Mouse (Mus musculus): Measurements from ENCODE around the gene Fam3c. TPM values are rescaled to one million over a fixed set of nuclear protein-coding genes. Genes with fewer than 3 reads are reported as not detected.
"Not testable (repeated sequence)": the region's sequence is repeated elsewhere in the genome, so short reads cannot be mapped to it uniquely, and the experiment has no call there.

Gene Fam3c
- polyA plus RNA-seq, 1 experiment from 2014 or later: 73.7 TPM

DNA sequence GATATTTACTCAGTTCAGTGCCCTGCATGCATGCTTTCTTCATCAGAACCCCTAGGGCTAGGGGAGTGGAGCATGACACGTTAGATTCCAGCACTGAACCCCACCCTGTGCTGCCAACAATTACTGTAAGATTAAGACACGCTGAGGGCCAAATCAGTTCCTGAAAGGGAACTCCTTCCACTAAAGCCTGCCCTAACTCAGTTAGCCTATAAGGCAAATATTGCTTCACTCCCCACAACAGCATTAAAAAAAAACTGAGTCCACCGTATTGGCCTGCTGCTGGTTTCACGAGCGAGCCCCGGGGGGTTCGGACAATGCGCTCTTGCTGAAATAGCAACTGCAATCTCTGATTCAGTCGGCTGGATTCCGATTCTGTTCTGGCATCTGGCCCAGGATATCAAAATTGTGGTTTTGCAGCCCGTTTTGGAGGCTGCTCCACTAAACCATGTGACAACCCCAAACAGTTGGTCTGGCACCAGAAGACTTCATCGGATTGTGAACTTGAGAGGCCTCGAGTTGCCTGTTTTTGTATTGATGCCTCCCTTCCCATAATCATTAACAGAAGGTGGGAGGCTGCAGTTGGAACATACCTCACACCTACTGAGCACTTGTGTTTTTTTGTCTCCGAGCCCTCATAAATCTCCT is 75.7 kb downstream of the Fam3c start:
- DNase-seq (peak; percentile 30), ATAC-seq (ENCODE audit: low FRiP score, low TSS enrichment) (no peak)
- Histone ChIP-seq H3K27ac (replicated peaks; ENCODE audit: low read depth, low read length) (no peak overlapping the region), H3K9me3 (ENCODE audit: control insufficient read depth, low read length) (no peaks in the 10 kb centered on the region), H3K9ac (replicated peaks; ENCODE audit: low read length) (no peak overlapping the region), H3K27me3 (ENCODE audit: control insufficient read depth, insufficient read depth, low read length) (no peaks in the 10 kb centered on the region), H3K4me2 (ENCODE audit: low read length) (no peak overlapping the region), H3K4me3 (replicated peaks; ENCODE audit: low read depth, low read length) (no peak overlapping the region), H3K36me3 (ENCODE audit: control insufficient read depth, insufficient read depth, low read length) (no peaks in the 10 kb centered on the region), H3K4me1 (ENCODE audit: control insufficient read depth, insufficient read depth, low read length) (no peaks in the 10 kb centered on the region)
- 65% methylated on average over 14 of the region's 14 CpGs for WGBS

DNA sequence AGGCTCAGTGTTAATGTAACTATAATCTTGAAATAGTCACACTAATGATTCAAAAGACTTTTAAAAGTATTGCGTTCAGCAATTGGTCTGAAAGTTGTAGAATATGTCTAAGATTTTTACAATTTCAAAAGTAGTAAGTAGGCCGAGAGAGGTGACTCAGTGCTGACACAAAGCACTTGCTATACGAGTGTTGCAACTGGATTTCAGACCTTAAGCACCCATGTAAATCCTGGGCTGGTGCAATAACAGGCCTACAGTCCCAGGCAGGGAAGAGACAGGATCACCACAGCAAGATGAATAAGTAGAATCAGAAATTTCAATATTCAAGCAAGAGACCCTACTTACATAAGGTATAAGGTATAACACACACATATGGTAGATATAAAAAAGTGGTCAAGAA is 78.1 kb downstream of the Fam3c start:
- no peak for ATAC-seq (ENCODE audit: low FRiP score, low TSS enrichment)
- H3K4me3 ChIP-seq (replicated peaks; ENCODE audit: low read depth, low read length): no peak overlapping the region
- no peaks in the 10 kb centered on the region for H3K4me1 ChIP-seq (ENCODE audit: control insufficient read depth, insufficient read depth, low read length)
- H3K4me2 ChIP-seq (ENCODE audit: low read length): no peak overlapping the region
- H3K36me3 ChIP-seq (ENCODE audit: control insufficient read depth, insufficient read depth, low read length): no peaks in the 10 kb centered on the region
- 89% methylated on average over 3 of the region's 3 CpGs for WGBS
- H3K27ac ChIP-seq (replicated peaks; ENCODE audit: low read depth, low read length): no peak overlapping the region
- DNase-seq: no peak
- H3K9ac ChIP-seq (replicated peaks; ENCODE audit: low read length): no peak overlapping the region
- H3K27me3 ChIP-seq (ENCODE audit: control insufficient read depth, insufficient read depth, low read length): no peaks in the 10 kb centered on the region
- H3K9me3 ChIP-seq (ENCODE audit: control insufficient read depth, low read length): no peaks in the 10 kb centered on the region

DNA sequence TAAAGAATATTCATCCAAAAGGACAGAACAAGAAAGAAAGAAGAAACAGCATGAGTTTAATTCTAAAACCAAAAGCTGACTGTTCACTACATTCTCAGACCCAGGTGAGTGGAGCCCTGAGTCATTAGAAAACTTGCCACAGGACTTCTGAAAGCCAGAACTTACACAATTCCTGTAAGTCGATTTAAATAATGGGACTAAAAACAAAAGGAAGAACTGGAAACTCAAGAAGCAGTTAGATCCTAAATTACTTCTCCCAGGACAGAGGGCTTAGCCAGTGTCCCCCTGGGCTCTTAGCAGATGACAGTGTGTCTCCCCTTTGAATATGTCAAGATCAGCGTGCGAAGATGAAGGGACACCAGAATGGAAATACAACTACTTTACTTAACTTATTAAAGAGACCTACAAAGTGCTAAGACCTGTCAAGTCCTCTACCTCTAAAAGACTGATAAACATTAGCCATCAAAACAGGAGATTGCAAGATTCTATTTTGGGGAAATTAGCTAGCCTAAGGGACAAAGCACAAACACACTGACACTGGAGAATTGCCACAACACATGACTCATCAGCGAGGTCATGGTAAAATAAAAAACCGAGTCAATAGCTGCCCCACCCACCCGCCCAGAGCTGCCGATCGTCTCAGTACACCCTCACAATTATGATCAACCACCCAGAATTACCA is 86.1 kb downstream of the Fam3c start:
- H3K27ac ChIP-seq (replicated peaks; ENCODE audit: low read depth, low read length): no peak overlapping the region
- H3K4me1 ChIP-seq (ENCODE audit: control insufficient read depth, insufficient read depth, low read length): no peaks in the 10 kb centered on the region
- ATAC-seq (ENCODE audit: low FRiP score, low TSS enrichment): no peak
- no peak overlapping the region for H3K4me2 ChIP-seq (ENCODE audit: low read length)
- 84% methylated on average over 8 of the region's 8 CpGs for WGBS
- H3K4me3 ChIP-seq (replicated peaks; ENCODE audit: low read depth, low read length): no peak overlapping the region
- H3K36me3 ChIP-seq (ENCODE audit: control insufficient read depth, insufficient read depth, low read length): no peaks in the 10 kb centered on the region
- no peaks in the 10 kb centered on the region for H3K9me3 ChIP-seq (ENCODE audit: control insufficient read depth, low read length)
- DNase-seq: no peak
- no peak overlapping the region for H3K9ac ChIP-seq (replicated peaks; ENCODE audit: low read length)
- no peaks in the 10 kb centered on the region for H3K27me3 ChIP-seq (ENCODE audit: control insufficient read depth, insufficient read depth, low read length)

DNA sequence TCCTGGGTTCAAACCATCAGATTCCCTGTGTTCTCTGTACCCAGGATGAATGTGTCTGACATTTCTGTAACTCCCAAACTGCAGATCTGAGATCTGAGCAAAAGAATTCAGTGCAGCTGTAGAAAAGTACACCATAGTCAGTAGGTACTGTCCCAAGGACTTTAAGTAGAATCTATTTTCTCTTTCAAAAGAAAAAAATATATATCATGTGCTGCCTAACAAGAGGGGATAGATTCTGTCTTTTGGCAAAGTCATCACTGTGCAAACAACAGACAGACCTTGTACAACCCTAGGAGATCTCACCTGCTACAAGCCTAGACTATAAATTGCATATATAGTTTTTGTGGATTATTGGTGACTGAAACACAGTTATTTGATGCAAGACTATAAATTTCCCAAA is 87.4 kb downstream of the Fam3c start:
- no peak overlapping the region for H3K4me2 ChIP-seq (ENCODE audit: low read length)
- no peaks in the 10 kb centered on the region for H3K4me1 ChIP-seq (ENCODE audit: control insufficient read depth, insufficient read depth, low read length)
- ATAC-seq (ENCODE audit: low FRiP score, low TSS enrichment) (no peak), DNase-seq (no peak)
- H3K36me3 ChIP-seq (ENCODE audit: control insufficient read depth, insufficient read depth, low read length): no peaks in the 10 kb centered on the region
- H3K9ac ChIP-seq (replicated peaks; ENCODE audit: low read length): no peak overlapping the region
- H3K27ac ChIP-seq (replicated peaks; ENCODE audit: low read depth, low read length): no peak overlapping the region
- no peaks in the 10 kb centered on the region for H3K27me3 ChIP-seq (ENCODE audit: control insufficient read depth, insufficient read depth, low read length)
- H3K4me3 ChIP-seq (replicated peaks; ENCODE audit: low read depth, low read length): no peak overlapping the region
- H3K9me3 ChIP-seq (ENCODE audit: control insufficient read depth, low read length): no peaks in the 10 kb centered on the region

DNA sequence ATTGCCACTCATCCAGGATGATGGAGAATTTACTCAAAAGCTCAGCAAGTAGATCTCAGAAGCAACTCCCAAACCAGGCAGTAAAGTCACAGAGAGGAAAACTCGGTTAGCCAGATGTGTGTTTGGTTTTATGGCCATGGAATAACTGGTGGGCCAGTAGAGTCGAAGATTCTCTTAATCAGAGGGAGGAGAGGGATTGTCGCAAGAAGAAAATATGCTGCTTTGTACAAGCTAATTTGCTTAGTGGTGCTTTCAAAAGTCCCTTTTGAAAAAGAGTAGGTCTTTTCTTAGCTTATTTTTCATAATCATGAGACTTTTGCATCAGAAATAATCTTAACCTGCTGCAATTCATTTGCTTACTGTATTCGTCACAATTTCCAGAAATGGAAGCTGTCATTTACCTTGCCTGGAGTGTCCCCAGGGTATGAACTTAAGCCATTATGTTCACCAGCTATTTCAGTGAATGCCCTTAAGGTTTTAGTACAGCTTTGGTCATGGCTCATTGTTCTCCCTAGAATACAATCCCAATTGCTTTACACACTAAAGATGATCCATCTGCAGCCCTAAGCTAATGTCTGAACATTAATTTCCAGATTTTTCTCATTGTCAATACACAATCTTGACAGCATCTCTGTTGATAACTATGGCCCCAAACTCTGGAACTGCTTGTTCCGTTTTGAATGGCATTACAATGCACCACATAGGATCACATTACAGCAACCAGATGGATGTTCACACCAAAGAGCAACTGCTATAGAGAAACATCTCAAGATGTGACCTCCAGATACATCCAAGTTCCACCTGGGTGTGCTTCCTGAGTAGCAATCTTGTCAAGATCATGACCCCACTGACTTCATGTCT is 88.0 kb downstream of the Fam3c start:
- H3K4me1 ChIP-seq (ENCODE audit: control insufficient read depth, insufficient read depth, low read length): no peaks in the 10 kb centered on the region
- H3K4me3 ChIP-seq (replicated peaks; ENCODE audit: low read depth, low read length): no peak overlapping the region
- H3K27me3 ChIP-seq (ENCODE audit: control insufficient read depth, insufficient read depth, low read length): no peaks in the 10 kb centered on the region
- no peak overlapping the region for H3K4me2 ChIP-seq (ENCODE audit: low read length)
- no peak for DNase-seq
- H3K9ac ChIP-seq (replicated peaks; ENCODE audit: low read length): no peak overlapping the region
- 81% methylated on average over 5 of the region's 5 CpGs for WGBS
- no peaks in the 10 kb centered on the region for H3K36me3 ChIP-seq (ENCODE audit: control insufficient read depth, insufficient read depth, low read length)
- H3K27ac ChIP-seq (replicated peaks; ENCODE audit: low read depth, low read length): no peak overlapping the region
- H3K9me3 ChIP-seq (ENCODE audit: control insufficient read depth, low read length): no peaks in the 10 kb centered on the region
- no peak for ATAC-seq (ENCODE audit: low FRiP score, low TSS enrichment)

DNA sequence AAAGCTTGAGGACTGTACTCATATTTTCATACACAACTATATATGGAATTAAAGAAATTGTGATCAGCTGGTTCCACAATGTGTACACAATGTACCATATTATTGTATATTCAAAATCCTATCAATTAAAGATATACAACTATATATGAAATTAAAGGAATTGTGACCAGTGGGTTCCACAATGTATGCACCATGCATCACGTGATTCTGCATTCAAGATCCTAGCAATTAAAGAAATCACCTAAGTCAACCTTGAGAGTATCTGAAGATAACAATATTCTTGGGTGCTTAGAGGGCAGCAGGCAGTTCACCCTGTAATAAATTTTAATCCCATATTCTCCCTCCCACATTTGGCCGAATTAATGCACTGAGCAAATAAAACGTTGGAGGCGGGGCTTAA is 90.0 kb downstream of the Fam3c start:
- Histone ChIP-seq H3K27ac (replicated peaks; ENCODE audit: low read depth, low read length) (no peak overlapping the region), H3K36me3 (ENCODE audit: control insufficient read depth, insufficient read depth, low read length) (no peaks in the 10 kb centered on the region), H3K4me2 (ENCODE audit: low read length) (no peak overlapping the region), H3K9ac (replicated peaks; ENCODE audit: low read length) (no peak overlapping the region), H3K4me1 (ENCODE audit: control insufficient read depth, insufficient read depth, low read length) (0 out of 2 replicates have a peak, but pooled peaks cover 5% of the 10 kb centered on the region), H3K4me3 (replicated peaks; ENCODE audit: low read depth, low read length) (no peak overlapping the region), H3K9me3 (ENCODE audit: control insufficient read depth, low read length) (no peaks in the 10 kb centered on the region), H3K27me3 (ENCODE audit: control insufficient read depth, insufficient read depth, low read length) (no peaks in the 10 kb centered on the region)
- DNase-seq: no peak
- 84% methylated on average over 4 of the region's 4 CpGs for WGBS
- no peak for ATAC-seq (ENCODE audit: low FRiP score, low TSS enrichment)

DNA sequence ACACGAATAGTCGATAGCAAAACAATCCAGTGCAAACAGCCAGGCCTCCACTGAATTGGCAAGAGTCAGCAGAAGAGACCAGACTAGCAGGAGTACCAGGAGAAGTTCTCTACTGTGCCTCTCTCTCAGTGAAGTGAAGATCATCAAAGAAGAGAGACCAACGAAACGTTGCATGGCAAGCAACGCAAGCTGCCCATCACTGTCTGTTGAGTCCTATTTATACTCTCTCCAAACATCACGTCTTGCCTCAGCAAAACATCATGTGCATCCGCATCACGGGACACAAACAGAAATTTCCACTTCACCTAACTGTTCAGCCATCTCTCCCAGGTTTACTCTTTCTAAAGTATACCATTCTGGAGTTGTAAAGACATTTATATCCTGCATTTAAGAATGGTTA is 91.9 kb downstream of the Fam3c start:
- 91% methylated on average over 8 of the region's 8 CpGs for WGBS
- not testable (repeated sequence) for H3K4me1 ChIP-seq (ENCODE audit: control insufficient read depth, insufficient read depth, low read length); H3K4me3 ChIP-seq (replicated peaks; ENCODE audit: low read depth, low read length); H3K9ac ChIP-seq (replicated peaks; ENCODE audit: low read length); ATAC-seq (ENCODE audit: low FRiP score, low TSS enrichment); H3K4me2 ChIP-seq (ENCODE audit: low read length); DNase-seq; H3K27me3 ChIP-seq (ENCODE audit: control insufficient read depth, insufficient read depth, low read length); H3K36me3 ChIP-seq (ENCODE audit: control insufficient read depth, insufficient read depth, low read length); H3K27ac ChIP-seq (replicated peaks; ENCODE audit: low read depth, low read length); H3K9me3 ChIP-seq (ENCODE audit: control insufficient read depth, low read length)

DNA sequence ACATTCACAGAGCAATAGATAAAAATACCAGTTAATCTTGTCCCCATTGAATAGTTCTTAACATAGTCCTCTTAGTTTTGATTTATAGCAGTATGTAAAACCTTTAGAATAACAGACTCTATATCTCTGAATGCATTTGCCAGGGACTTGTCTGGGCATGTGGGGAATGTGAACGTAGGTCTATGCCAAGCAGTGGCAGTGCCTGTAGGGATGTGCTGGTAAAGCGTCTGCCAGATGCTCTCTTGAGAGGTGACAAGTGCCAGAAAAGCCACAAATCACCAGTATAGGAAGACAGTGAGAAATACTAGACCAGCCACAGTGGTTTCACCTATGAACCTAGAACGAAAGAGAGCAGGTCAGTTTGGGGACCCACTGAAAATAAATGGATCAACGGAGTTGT is 93.5 kb downstream of the Fam3c start:
- ATAC-seq (ENCODE audit: low FRiP score, low TSS enrichment) (no peak), DNase-seq (no peak)
- 83% methylated on average over 4 of the region's 4 CpGs for WGBS
- Histone ChIP-seq H3K27ac (replicated peaks; ENCODE audit: low read depth, low read length) (no peak overlapping the region), H3K4me1 (ENCODE audit: control insufficient read depth, insufficient read depth, low read length) (0 out of 2 replicates have a peak, but pooled peaks cover 5% of the 10 kb centered on the region), H3K4me2 (ENCODE audit: low read length) (no peak overlapping the region), H3K27me3 (ENCODE audit: control insufficient read depth, insufficient read depth, low read length) (no peaks in the 10 kb centered on the region), H3K4me3 (replicated peaks; ENCODE audit: low read depth, low read length) (no peak overlapping the region), H3K36me3 (ENCODE audit: control insufficient read depth, insufficient read depth, low read length) (no peaks in the 10 kb centered on the region), H3K9ac (replicated peaks; ENCODE audit: low read length) (no peak overlapping the region), H3K9me3 (ENCODE audit: control insufficient read depth, low read length) (no peaks in the 10 kb centered on the region)
